ENCODE assay signal across 8 mouse cellular contexts in genomic region chr5:111619974-111620373, GRCm38 (mm10).
A peak's percentile ranks its signal among the peaks of the same experiment; 100 is the strongest.
DNase-seq lines count a peak whose midpoint lies in the region; TF ChIP-seq lines count a peak whose summit lies in the region.
"Had no signal": no experiment of that assay in that cellular context is flagged by ENCODE, and none has a peak within 500 bp of the region (broad histone marks: within the 10 kb centered on the region; RNA-seq: fewer than 3 reads in every experiment).

No protein-coding gene starts in this region.

- TF ChIP-seq CTCF in heart, adult 2 months (IDR thresholded peaks at IDR 0.05), result no peak

- H3K4me1 ChIP-seq in heart, adult 2 months (ENCODE audit: control insufficient read depth, insufficient read depth, low read length), result peaks cover 11% of the 10 kb centered on the region

- no peak for TF ChIP-seq POLR2A in heart, adult 2 months (IDR thresholded peaks at IDR 0.05; ENCODE audit: insufficient read depth, low read depth, low read length)

- no peak overlapping the region for H3K9ac ChIP-seq in heart, adult 2 months (ENCODE audit: low read depth, low read length)
- H3K9ac ChIP-seq: midbrain, embryonic 12.5 days had no signal

- no peaks in the 10 kb centered on the region for H3K36me3 ChIP-seq in heart, adult 2 months (ENCODE audit: control insufficient read depth, insufficient read depth, low read length)
- H3K36me3 ChIP-seq: midbrain, embryonic 12.5 days had no signal

- H3K27me3 ChIP-seq in heart, adult 2 months (ENCODE audit: control insufficient read depth, insufficient read depth, low read length), result no peaks in the 10 kb centered on the region

- 12% methylated on average over 9 of the region's 9 CpGs for WGBS in heart, adult 2 months

- H3K27ac ChIP-seq in heart, adult 2 months, result peak overlapping the region; percentile 80
- H3K27ac ChIP-seq: midbrain, embryonic 12.5 days had no signal

- peak; percentile 92 for DNase-seq in 3T3-L1 (ENCODE audit: low read depth, low spot score)
- DNase-seq in Muller cell, postnatal 12 days (ENCODE audit: inconsistent ontology term), result peak; percentile 52
- DNase-seq in heart, adult 2 months, result peak; percentile 67 to 87
- DNase-seq in kidney, postnatal 4 days, result peak; percentile 31 to 54
- peak; percentile 75 to 79 for DNase-seq in urinary bladder, postnatal 4 days (ENCODE audit: low spot score in 2 of 2)
- DNase-seq in right cerebral cortex, postnatal 4 days, result no peak
- DNase-seq in embryo, embryonic 9.5 days (ENCODE audit: extremely low spot score), result no peak

- intact Hi-C loops in heart, adult 2 months (cut with DNase I), result loop anchor here (2.0 to 5.0 kb wide), 4 partner anchors 57 to 397 kb away; partner anchors contain the start of gene Mn1

- no peaks in the 10 kb centered on the region for H3K79me2 ChIP-seq in heart, adult 2 months (replicated peaks; ENCODE audit: control insufficient read depth, insufficient read depth, low read length)

- H3K4me3 ChIP-seq in heart, adult 2 months, result no peak overlapping the region
- H3K4me3 ChIP-seq: midbrain, embryonic 12.5 days had no signal

- peak; percentile 79; the same call in 1 of the 2 replicates for TF ChIP-seq EP300 in heart, adult 2 months (IDR thresholded peaks at IDR 0.05; ENCODE audit: insufficient read depth, low read depth, low read length)

Comparison
In these comparisons a context has a peak if more than half of its experiments do, and no peak if none do; other contexts are left out.
1. DNase-seq: peak in 3T3-L1 (single experiment), Muller cell, postnatal 12 days (single experiment), heart, adult 2 months (2 of 2), kidney, postnatal 4 days (2 of 2) and urinary bladder, postnatal 4 days (2 of 2); none in right cerebral cortex, postnatal 4 days (single experiment) and embryo, embryonic 9.5 days (single experiment).